Mouse (Mus musculus) urinary bladder, postnatal 14 days (tissue): Measurements from ENCODE around the gene Olfr1089.

ENCODE experiments used
- DNase-seq: peaks from one replicate; pipeline ENCODE4 v3.0.0; 2021; ENCODE audit warnings: low spot score

Olfr1089 gene

DNA sequence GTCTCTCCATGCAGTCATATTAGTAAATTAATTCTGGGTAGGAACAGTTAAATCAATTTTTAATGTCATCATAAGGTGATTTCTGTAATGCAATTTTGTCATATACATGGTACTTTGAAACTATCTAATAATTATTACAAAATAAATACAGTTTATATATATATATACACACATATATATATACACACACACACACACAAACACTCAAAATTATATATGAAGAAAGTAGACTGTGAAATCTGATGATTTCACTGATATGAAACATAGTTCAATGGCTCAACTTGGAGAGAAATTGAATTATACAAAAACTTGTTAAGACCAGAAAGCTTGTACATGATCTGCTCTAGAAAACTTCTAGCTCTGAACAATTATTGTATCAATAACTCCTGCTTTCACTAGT, at the start of gene Olfr1089:
Olfr1089 (minus strand) TSS at position 101 of the 400 bp plus-strand sequence.
- no peak for DNase-seq

DNA sequence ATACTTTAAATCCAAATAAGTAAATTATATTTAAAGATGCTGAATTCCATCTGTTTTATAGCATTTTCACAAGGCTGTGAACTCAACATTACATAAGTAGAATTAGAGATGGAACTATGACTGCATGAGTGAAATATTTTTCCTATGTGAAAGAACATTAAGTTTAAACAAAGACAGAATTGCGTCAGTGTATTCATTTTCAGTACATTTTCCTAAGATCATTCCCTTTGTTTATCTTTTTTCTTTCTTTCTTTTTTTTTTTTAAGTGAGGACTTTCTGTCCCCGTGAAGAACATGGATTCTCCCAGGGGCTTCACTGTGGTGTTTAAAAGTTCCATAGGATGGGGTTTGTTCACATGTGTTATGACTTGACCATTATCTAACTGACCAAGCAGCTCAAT, 48.7 kb upstream of the Olfr1089 start, which contains the start of gene Olfr1093:
Olfr1093 (plus strand) TSS at position 301 of the 400 bp plus-strand sequence.
- DNase-seq = no peak

DNA sequence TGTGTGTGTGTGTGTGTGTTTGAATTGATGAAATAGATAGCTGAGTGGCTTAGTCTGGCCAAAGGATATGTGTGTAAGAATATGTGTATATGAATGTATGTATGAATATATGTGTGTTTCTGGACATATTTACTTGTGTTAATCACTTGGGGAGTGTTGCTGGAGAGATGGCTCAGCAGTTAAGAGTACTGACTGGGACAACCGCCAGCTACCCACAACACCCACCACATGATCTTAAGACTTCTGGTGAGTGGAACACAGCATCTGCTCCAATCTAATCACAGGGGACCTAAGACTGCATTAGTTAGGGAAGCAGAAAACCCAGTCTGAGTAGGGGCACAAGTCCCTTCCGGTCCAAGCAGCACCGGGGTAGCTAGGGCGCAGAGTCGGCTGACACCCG, 27.5 kb upstream of the Olfr1089 start:
- no peak for DNase-seq

DNA sequence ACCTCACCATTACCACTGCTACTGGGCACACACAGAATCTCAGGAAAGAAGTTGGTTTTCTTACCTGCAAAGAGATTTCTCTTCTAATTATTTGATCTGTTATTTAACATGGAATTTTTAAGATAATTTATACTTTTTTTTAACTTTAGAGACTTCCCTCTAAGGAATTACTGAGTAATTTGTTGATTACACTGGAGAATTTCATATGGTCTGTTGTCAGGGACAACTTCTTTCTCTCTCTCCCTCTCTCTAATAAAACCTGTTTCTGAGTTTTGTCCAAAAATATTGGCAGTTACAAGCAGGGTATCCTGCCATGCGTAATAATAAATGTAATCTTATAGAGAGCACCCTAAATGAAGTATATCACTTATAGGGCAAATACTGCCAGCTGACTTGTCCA, 25.4 kb upstream of the Olfr1089 start, which contains the start of gene Olfr1090:
Olfr1090 (minus strand) TSS at position 101 of the 400 bp plus-strand sequence.
- no peak for DNase-seq

DNA sequence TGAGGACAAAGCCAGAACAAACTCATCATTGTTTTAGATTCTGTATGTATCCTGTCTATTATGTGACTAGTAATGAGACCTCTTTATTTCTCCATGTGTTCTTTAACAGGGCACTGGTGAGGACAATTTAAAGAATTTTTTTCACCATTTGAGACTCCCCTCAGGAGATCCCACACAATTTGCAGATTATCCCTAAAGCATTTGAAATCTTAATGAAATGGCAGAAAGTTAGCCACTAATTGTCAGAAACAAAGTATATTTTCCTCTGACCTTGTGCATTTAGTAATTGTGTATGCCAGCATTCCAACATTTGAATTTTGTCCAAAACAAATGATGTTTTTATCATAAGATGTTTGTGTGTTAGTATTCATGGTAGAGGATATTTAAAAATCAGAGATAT, 35.2 kb downstream of the Olfr1089 start, which contains the start of gene Olfr1087:
Olfr1087 (minus strand) TSS at position 101 of the 400 bp plus-strand sequence.
- no peak for DNase-seq
